Mouse (Mus musculus) G1E (cell line): ENCODE measurements at regions not wholly inside any gene's neighbourhood (a gene's known extent, or its start where the extent isn't known, plus 50 kb on each side); places are given as distances from the start of the nearest gene placed in this dataset.

Source experiments
- ATAC-seq: 2 replicates; pipeline ENCODE4 v1.8.0; 2016; ENCODE audit warnings: mild to moderate bottlenecking; ENCODE audit not compliant: insufficient number of reproducible peaks, poor library complexity, low FRiP score, severe bottlenecking; ENCODE audit errors: extremely low read depth
- DNase-seq: peaks from one replicate; pipeline ENCODE4 v3.0.0; 2012; ENCODE audit warnings: low spot score
- H3K27me3 ChIP-seq: 2 replicates; pipeline ENCODE4 v1.6.1; 2012; ENCODE audit warnings: mild to moderate bottlenecking, low read length, inconsistent platforms; ENCODE audit not compliant: insufficient read depth
- H3K36me3 ChIP-seq: replicated peaks from 2 replicates; pipeline ENCODE3; 2012; ENCODE audit warnings: mild to moderate bottlenecking, inconsistent platforms
- H3K4me1 ChIP-seq: 2 replicates; pipeline ENCODE4 v1.6.1; 2012; ENCODE audit warnings: low read depth, low read length, inconsistent platforms, mixed read lengths; ENCODE audit not compliant: insufficient read depth
- H3K4me3 ChIP-seq: 2 replicates; pipeline ENCODE4 v1.5.1; 2012; ENCODE audit warnings: low read depth, mild to moderate bottlenecking, inconsistent platforms, low read length, moderate library complexity, mixed read lengths
- H3K9me3 ChIP-seq: replicated peaks from 2 replicates; pipeline ENCODE4 v1.6.1; 2012; ENCODE audit warnings: inconsistent platforms
- CTCF ChIP-seq: IDR thresholded peaks from 2 replicates; pipeline ENCODE4 v1.5.1; 2012; ENCODE audit warnings: low read depth, low read length, inconsistent platforms, mixed read lengths
- GATA1 ChIP-seq: IDR thresholded peaks from 2 replicates; pipeline ENCODE4 v1.6.1; 2012; ENCODE audit warnings: borderline replicate concordance, low read length, inconsistent platforms, mixed read lengths
- GATA2 ChIP-seq: IDR thresholded peaks from 2 replicates; pipeline ENCODE4 v1.6.1; 2012; ENCODE audit warnings: low read depth, low read length, inconsistent platforms, borderline replicate concordance
- POLR2AphosphoS5 ChIP-seq: IDR thresholded peaks from 2 replicates; pipeline ENCODE4 v1.6.1; 2012; ENCODE audit warnings: low read depth, low read length, inconsistent platforms; ENCODE audit not compliant: insufficient replicate concordance
- TAL1 ChIP-seq: conservative IDR thresholded peaks from 2 replicates; pipeline ENCODE4 v1.6.1; 2012; ENCODE audit warnings: low read depth, low read length, inconsistent platforms, mixed read lengths

DNA sequence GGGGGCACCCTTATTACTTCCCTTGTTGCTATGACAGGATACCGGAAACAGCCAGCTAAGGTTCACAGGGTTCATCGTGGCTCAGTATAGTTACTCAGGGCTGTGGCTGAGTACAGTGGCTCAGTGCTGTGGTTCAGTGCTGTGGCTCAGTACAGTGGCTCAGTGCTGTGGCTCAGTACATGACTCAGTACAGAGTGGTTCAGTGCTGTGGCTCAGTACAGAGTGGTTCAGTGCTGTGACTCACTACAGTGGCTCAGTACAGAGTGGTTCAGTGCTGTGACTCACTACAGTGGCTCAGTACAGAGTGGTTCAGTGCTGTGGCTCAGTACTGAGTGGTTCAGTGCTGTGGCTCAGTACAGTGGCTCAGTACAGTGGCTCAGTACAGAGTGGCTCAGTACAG lies 78.6 kb upstream of the Zfp423 start:
- ATAC-seq (no peak), DNase-seq (no peak)
- H3K27me3 ChIP-seq = no peaks in the 10 kb centered on the region
- H3K36me3 ChIP-seq = no peaks in the 10 kb centered on the region
- TF ChIP-seq TAL1 = no peak
- no peak for TF ChIP-seq GATA2
- no peak for TF ChIP-seq POLR2AphosphoS5
- no peak for TF ChIP-seq CTCF
- no peak for TF ChIP-seq GATA1
- peaks cover 30% of the 10 kb centered on the region for H3K9me3 ChIP-seq
- H3K4me3 ChIP-seq = no peak overlapping the region
- H3K4me1 ChIP-seq = no peaks in the 10 kb centered on the region

- Histone ChIP-seq H3K4me1 (no peaks in the 10 kb centered on the region), H3K36me3 (no peaks in the 10 kb centered on the region), H3K9me3 (peaks cover 54% of the 10 kb centered on the region), H3K27me3 (no peaks in the 10 kb centered on the region), H3K4me3 (no peak overlapping the region)
- no peak for ATAC-seq
- DNase-seq = no peak
- TF ChIP-seq TAL1 = no peak
- TF ChIP-seq POLR2AphosphoS5 = no peak
- no peak for TF ChIP-seq CTCF
- TF ChIP-seq GATA2 = no peak
- no peak for TF ChIP-seq GATA1
Measured at GRCm38 (mm10) chr8:88033054-88033453, 73.7 kb upstream of the Zfp423 start.

- Histone ChIP-seq H3K36me3 (no peaks in the 10 kb centered on the region), H3K9me3 (peaks cover 67% of the 10 kb centered on the region), H3K4me3 (no peak overlapping the region), H3K27me3 (no peaks in the 10 kb centered on the region), H3K4me1 (no peaks in the 10 kb centered on the region)
- ATAC-seq = no peak
- TF ChIP-seq GATA2 (no peak), GATA1 (no peak), POLR2AphosphoS5 (no peak), CTCF (no peak), TAL1 (no peak)
- no peak for DNase-seq
Measured at GRCm38 (mm10) chr8:88024496-88024895, 65.1 kb upstream of the Zfp423 start.

GRCm38 (mm10) chr8:88023423-88023822 lies 64.0 kb upstream of the Zfp423 start:
- Histone ChIP-seq H3K4me1 (no peaks in the 10 kb centered on the region), H3K9me3 (peaks cover 60% of the 10 kb centered on the region), H3K27me3 (no peaks in the 10 kb centered on the region), H3K36me3 (no peaks in the 10 kb centered on the region), H3K4me3 (no peak overlapping the region)
- TF ChIP-seq GATA2 (no peak), TAL1 (no peak), POLR2AphosphoS5 (no peak)
- DNase-seq (no peak), ATAC-seq (no peak)

- TF ChIP-seq POLR2AphosphoS5 (no peak), CTCF (no peak)
- Histone ChIP-seq H3K4me3 (no peak overlapping the region), H3K36me3 (no peaks in the 10 kb centered on the region), H3K4me1 (no peaks in the 10 kb centered on the region), H3K27me3 (no peaks in the 10 kb centered on the region), H3K9me3 (peaks cover 62% of the 10 kb centered on the region)
- no peak for ATAC-seq
- DNase-seq = no peak
Measured at GRCm38 (mm10) chr8:88022776-88023385, 63.5 kb upstream of the Zfp423 start.

DNA sequence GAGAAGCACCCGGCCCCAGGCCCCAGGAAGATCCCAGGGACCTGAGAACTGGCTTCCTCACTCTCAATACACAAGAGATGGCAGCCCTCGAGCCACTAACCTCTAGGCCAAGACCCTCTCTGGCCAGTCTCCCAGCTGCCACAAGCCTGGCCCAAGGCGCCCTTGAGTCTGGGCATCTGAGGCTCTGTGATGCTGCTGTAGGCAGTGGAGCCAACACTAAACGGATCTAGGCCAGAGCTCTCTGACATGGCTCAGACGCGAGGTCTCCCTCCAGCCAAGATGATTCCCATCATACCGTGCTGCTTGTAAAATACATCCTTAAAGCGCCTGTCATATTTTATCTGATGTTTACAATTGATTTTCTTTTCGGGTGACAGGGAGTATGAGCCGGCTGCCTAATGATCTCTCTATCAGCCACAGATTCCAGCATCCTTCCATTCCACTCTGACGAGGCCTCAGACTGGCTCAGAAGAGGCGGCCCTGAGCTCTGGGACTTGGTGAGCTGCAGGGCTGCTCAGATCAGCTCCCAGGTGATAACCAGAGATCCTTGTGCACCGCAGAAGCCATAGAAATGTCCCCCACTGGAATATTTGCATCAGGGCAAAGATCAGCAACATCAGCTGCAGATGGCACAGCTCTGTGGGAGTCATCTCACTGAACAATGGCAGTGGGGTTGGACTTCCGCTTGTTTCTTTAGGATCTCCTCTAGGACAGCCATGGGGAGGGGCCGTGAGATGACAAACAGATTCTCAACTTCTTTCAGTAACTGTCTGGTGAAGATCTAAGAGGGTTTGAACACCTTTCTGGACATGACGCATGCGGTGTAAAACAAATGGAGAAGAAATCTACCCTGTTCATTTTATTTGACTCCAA lies 60.1 kb upstream of the Zfp423 start:
- no peaks in the 10 kb centered on the region for H3K4me1 ChIP-seq
- no peaks in the 10 kb centered on the region for H3K36me3 ChIP-seq
- ATAC-seq = no peak
- no peak overlapping the region for H3K4me3 ChIP-seq
- no peaks in the 10 kb centered on the region for H3K27me3 ChIP-seq
- no peak for DNase-seq
- TF ChIP-seq GATA1 = no peak
- TF ChIP-seq CTCF = no peak
- no peak for TF ChIP-seq GATA2
- no peak for TF ChIP-seq POLR2AphosphoS5
- no peak for TF ChIP-seq TAL1
- H3K9me3 ChIP-seq = peaks cover 63% of the 10 kb centered on the region
